Mouse (Mus musculus) liver, embryonic 14.5 days (tissue): ENCODE measurements around the gene Crybb1. TPM values are rescaled to one million over a fixed set of nuclear protein-coding genes. Genes with fewer than 3 reads are reported as not detected.

Experiments used
- ATAC-seq: fragments of 200-750 bp; cut with Nextera tagmentation; 2 replicates; pipeline ENCODE4 v1.8.0; 2017; ENCODE audit warnings: moderate number of reproducible peaks, mild to moderate bottlenecking, moderate library complexity; ENCODE audit not compliant: insufficient read depth
- DNase-seq, 3 experiments: peaks; one replicate each; pipeline ENCODE4 v3.0.0-alpha.2; 2012 to 2013; ENCODE audit warnings: low read depth in 3 of 3, low spot score in 3 of 3
- H3K27ac ChIP-seq: fragments of 300-500 bp; sonication (generic); 2 replicates; pipeline ENCODE4 v1.5.1; 2014; ENCODE audit warnings: moderate library complexity, mild to moderate bottlenecking, control low read depth, inconsistent platforms
- H3K27me3 ChIP-seq: fragments of 300-500 bp; sonication (generic); 2 replicates; pipeline ENCODE4 v1.6.1; 2014; ENCODE audit warnings: mild to moderate bottlenecking, low read length, moderate library complexity; ENCODE audit not compliant: control insufficient read depth, insufficient read depth
- H3K36me3 ChIP-seq: fragments of 300-500 bp; sonication (generic); replicated peaks from 2 replicates; pipeline ENCODE4 v1.6.1; 2014; ENCODE audit warnings: low read depth; ENCODE audit not compliant: control insufficient read depth, insufficient read depth
- H3K4me1 ChIP-seq, 2 experiments: fragments of 200-500 bp in 1 of 2; fragments of 300-500 bp in 1 of 2; sonication (generic) in 1 of 2; replicated peaks; 2 replicates each; pipeline ENCODE4 v1.6.1; 2012 to 2014; ENCODE audit warnings: antibody characterized with exemption in 1 of 2, inconsistent platforms in 1 of 2, low read length in 1 of 2; ENCODE audit not compliant: control insufficient read depth in 2 of 2, insufficient read depth in 2 of 2
- H3K4me2 ChIP-seq: fragments of 300-500 bp; sonication (generic); 2 replicates; pipeline ENCODE4 v1.6.1; 2014; ENCODE audit warnings: low read depth, mild to moderate bottlenecking, control low read depth, moderate library complexity
- H3K4me3 ChIP-seq, 2 experiments: fragments of 200-500 bp in 1 of 2; fragments of 300-500 bp in 1 of 2; sonication (generic) in 1 of 2; 2 replicates each; pipeline ENCODE4 v1.5.1; 2012 to 2014; ENCODE audit warnings: low read depth in 2 of 2, low read length in 2 of 2, mild to moderate bottlenecking in 2 of 2, control low read depth in 1 of 2, inconsistent platforms in 1 of 2, moderate library complexity in 1 of 2; ENCODE audit not compliant: insufficient read depth in 1 of 2
- H3K9ac ChIP-seq: fragments of 300-500 bp; sonication (generic); replicated peaks from 2 replicates; pipeline ENCODE4 v1.6.1; 2014; ENCODE audit warnings: mild to moderate bottlenecking, control low read depth, moderate library complexity
- H3K9me3 ChIP-seq: fragments of 300-500 bp; sonication (generic); 2 replicates; pipeline ENCODE4 v1.6.1; 2016; ENCODE audit warnings: low read length, mixed read lengths; ENCODE audit not compliant: control insufficient read depth
- CTCF ChIP-seq: IDR thresholded peaks from 2 replicates; pipeline ENCODE4 v1.5.1; 2016; ENCODE audit warnings: antibody characterized with exemption, low read depth, control low read depth
- EP300 ChIP-seq: IDR thresholded peaks from 2 replicates; pipeline ENCODE4 v1.6.1; 2016; ENCODE audit warnings: antibody characterized with exemption, low read depth
- WGBS: fragments of 180-500 bp; shearing (Covaris S2); extraction: QIAGEN DNeasy Blood & Tissue Kit; methylation state at CpG from one replicate; pipeline ENCODE4 v1.1.7; 2014; ENCODE audit not compliant: insufficient replicate concordance; 5-methylcytosine and 5-hydroxymethylcytosine counted together
- polyA plus RNA-seq, 2 experiments: library from polyadenylated mRNA; depleted of rRNA in 1 of 2; stranded (reverse) in 1 of 2; unstranded in 1 of 2; fragments of >200 nt; fragmentation: Nextera tagmentation in 1 of 2; extraction: Ambion mirVana in 1 of 2; gene quantifications; 2 replicates each; pipeline versions ENCODE4 v1.2.1 to v1.2.3; 2012 to 2014

The Crybb1 gene
- polyA plus RNA-seq, 2 experiments = 0.24 TPM; not detected in 1

GRCm38 (mm10) chr5:112272934-112273333 is 17.3 kb downstream of the Crybb1 start:
- Histone ChIP-seq H3K9me3 (no peaks in the 10 kb centered on the region), H3K4me2 (no peak overlapping the region), H3K27me3 (no peaks in the 10 kb centered on the region), H3K27ac (no peak overlapping the region), H3K4me3 (no peak overlapping the region), H3K9ac (no peak overlapping the region), H3K36me3 (no peaks in the 10 kb centered on the region), H3K4me1 (peaks cover 10% of the 10 kb centered on the region in 2 experiments)
- TF ChIP-seq CTCF (no peak), EP300 (no peak)
- ATAC-seq = no peak
- DNase-seq = no peak
- WGBS = 55% methylated on average over 2 of the region's 2 CpGs

DNA sequence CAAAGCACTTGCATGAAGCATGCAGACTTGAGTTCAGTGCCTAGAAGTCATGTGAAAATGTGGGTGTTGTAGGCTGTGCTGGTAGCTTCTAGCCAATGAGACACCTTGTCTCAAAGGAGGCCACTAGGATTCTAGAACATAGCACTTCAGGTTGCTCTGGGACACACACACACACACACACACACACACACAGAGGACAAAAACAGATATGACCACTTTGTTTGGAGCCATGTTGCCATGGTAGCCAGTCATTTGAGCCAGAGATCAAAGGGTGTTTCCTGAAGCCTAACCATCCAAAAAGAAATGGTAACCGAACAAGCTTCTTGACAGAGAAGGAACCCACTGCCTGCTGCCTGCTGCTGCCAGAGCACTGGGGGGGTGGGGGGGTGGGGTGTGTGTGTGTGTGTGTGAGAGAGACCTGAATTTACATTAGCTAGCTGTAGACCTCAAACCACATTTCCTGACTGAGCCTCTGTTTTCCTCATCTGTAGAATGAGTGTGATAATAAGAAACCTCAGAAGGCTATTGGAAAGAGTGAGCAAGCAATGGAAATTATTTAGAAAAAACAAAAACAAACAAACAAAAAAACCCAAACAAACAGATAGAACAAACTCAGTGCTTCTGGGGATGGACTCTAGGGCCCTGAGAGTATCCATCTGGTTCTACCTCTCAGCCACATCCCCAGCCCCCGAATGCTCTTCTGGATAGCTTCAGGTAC is 18.3 kb downstream of the Crybb1 start:
- no peak overlapping the region for H3K4me2 ChIP-seq
- H3K27ac ChIP-seq = no peak overlapping the region
- ATAC-seq = no peak
- no peaks in the 10 kb centered on the region for H3K9me3 ChIP-seq
- no peak overlapping the region for H3K4me3 ChIP-seq
- no peaks in the 10 kb centered on the region for H3K27me3 ChIP-seq
- WGBS = 37% methylated on average over 2 of the region's 2 CpGs
- H3K4me1 ChIP-seq = peaks cover 13 to 17% of the 10 kb centered on the region in 2 experiments
- no peak for TF ChIP-seq CTCF
- TF ChIP-seq EP300 = no peak
- H3K9ac ChIP-seq = no peak overlapping the region
- no peaks in the 10 kb centered on the region for H3K36me3 ChIP-seq
- peak in 1 of 3 experiments; percentile 47 for DNase-seq

- H3K4me1 ChIP-seq = peaks cover 16 to 30% of the 10 kb centered on the region in 2 experiments
- no peak for TF ChIP-seq CTCF
- TF ChIP-seq EP300 = no peak
- H3K27me3 ChIP-seq = no peaks in the 10 kb centered on the region
- peak overlapping the region; percentile 81 for H3K4me2 ChIP-seq
- WGBS = 45% methylated on average over 4 of the region's 4 CpGs
- no peak overlapping the region for H3K9ac ChIP-seq
- peak overlapping the region in 1 of 2 experiments; percentile 73; a peak in 2 of 4 replicates for H3K4me3 ChIP-seq
- no peaks in the 10 kb centered on the region for H3K9me3 ChIP-seq
- H3K27ac ChIP-seq = no peak overlapping the region
- no peaks in the 10 kb centered on the region for H3K36me3 ChIP-seq
- ATAC-seq = no peak
- DNase-seq = no peak
Measured at GRCm38 (mm10) chr5:112275021-112275804, 19.6 kb downstream of the Crybb1 start.

GRCm38 (mm10) chr5:112276267-112276873 is 20.8 kb downstream of the Crybb1 start, which contains the start of gene Tpst2:
Gene Tpst2 (plus strand): TSS chr5:112276691.
- TF ChIP-seq CTCF (peak; percentile 17), EP300 (no peak)
- Histone ChIP-seq H3K4me1 (peaks cover 16 to 32% of the 10 kb centered on the region in 2 experiments), H3K9ac (peak within 1 kb of the TSS; percentile 81), H3K4me2 (peak within 1 kb of the TSS; percentile 81), H3K27ac (peak within 1 kb of the TSS; percentile 18), H3K4me3 (peak within 1 kb of the TSS; percentile 73 to 80), H3K9me3 (no peaks in the 10 kb centered on the region), H3K27me3 (no peaks in the 10 kb centered on the region), H3K36me3 (no peaks in the 10 kb centered on the region)
- ATAC-seq = peak; percentile 90
- peak; percentile 92 to 96 (median 96) for DNase-seq
- WGBS = under 1% methylated on average over 62 of the region's 62 CpGs
